Mouse (Mus musculus): ENCODE measurements around the gene Map4k1.

DNA sequence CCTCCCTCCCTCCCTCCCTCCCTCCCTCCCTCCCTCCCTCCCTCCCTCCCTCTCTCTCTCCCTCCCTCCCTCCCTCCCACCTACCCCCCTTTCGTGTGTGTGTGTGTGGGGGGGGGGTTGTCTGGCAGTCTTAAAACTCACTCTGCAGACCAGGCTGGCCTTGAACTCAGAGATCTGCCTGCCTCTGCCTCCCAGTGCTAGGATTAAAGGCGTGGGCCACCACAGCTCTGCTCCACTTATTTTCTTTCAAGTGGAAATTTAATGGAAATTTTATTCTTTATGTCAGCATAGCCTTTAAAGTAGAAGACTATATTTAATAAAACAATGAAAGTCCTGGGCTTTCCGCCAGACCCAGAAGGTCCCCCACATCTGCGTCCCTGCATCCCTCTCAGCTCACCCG lies 15.7 kb upstream of the Map4k1 start:
- TF ChIP-seq CEBPB (IDR thresholded peaks at IDR 0.05; ENCODE audit: low read depth), result no peak
- TF ChIP-seq USF1 (IDR thresholded peaks at IDR 0.05; ENCODE audit: low read depth), result no peak
- TF ChIP-seq CTCF (IDR thresholded peaks at IDR 0.05; ENCODE audit: control insufficient read depth, insufficient read depth, insufficient read length), result no peak
- TF ChIP-seq FOSL1 (IDR thresholded peaks at IDR 0.05; ENCODE audit: insufficient read depth, low read length, poor library complexity, severe bottlenecking), result no peak
- no peak for TF ChIP-seq MAX (IDR thresholded peaks at IDR 0.05)
- no peak for TF ChIP-seq MYOD1 (IDR thresholded peaks at IDR 0.05; ENCODE audit: control insufficient read depth, insufficient read length, low read depth)
